Mouse (Mus musculus) thymus, postnatal 0 days (tissue): Measurements from ENCODE around the gene Gm17324. TPM values are rescaled to one million over a fixed set of nuclear protein-coding genes. Genes with fewer than 3 reads are reported as not detected.
A peak's percentile ranks its signal among the peaks of the same experiment; 100 is the strongest.

Experiments
- DNase-seq: peaks from one replicate; pipeline ENCODE4 v3.0.0-alpha.2; 2015; ENCODE audit warnings: low spot score
- microRNA-seq: library from miRNA; unstranded; fragments of <30 nt; microRNA quantifications from one replicate; pipeline ENCODE4, GENCODE M21; 2016; ENCODE audit warnings: borderline number of aligned reads
- polyA plus RNA-seq: library from polyadenylated mRNA; unstranded; fragments of >200 nt; fragmentation: Nextera tagmentation; extraction: Ambion mirVana; gene quantifications from 2 replicates; pipeline ENCODE4 v1.2.1, GENCODE M21; 2015

Gm17324 gene
- polyA plus RNA-seq, 1 experiment from 2014 or later, result 1.1 TPM

DNA sequence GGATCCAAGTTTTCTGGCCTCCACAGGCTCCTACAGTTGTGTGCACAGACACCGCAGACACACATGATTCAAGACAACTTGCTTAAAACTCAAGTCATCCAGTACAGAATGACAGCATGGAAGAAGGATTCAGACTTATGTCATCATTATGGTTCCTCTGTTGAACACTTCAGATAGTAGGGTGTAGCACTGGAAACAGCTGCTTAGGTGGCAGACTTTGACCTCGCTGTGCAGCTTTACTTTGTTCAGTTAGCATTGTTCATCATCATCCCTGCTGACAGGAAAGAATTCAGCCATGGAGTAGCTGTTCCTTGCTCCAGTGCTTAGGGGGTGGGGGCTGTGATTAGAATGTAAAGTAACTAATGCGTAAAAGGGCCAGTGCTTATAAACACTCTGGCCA, 17.1 kb upstream of the Gm17324 start:
- DNase-seq, result no peak

DNA sequence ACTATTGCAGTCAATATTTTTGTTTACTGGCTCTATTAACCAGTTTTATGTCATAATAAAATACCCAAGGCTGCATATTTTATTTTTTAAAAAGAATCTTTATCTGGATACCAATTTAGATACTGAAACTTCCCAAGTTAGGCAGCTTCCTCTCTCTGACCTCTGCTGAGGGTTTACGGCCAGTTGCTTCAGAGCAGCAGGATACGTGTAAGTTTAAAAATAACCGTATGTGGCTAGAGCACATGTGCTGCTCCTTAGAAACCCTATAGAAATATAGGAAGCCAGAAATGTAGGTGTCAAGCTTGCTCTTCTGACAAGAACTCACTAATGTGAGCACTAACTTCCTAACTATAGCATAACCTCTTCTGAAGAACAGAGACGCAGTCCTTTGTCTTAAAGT, 14.8 kb upstream of the Gm17324 start:
- no peak for DNase-seq

DNA sequence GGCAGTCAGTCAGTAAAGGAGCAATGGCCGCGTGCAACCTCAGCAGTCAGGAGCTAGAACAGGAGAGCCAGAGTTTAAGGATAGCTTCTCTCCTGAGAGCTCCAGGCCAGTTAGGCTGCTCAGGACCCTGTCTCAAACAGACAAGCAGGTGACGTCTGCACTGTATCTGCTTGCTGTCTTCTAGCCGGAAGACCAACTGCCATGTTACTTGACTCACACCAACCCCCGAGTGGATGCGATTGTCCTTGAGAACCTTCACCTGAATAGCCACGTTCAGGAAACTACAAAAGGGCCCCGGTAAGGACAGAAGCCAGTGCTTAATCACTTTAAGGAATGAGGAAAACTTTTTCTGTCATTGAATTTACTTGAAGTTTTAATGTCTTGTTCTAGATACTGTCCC, 8.4 kb upstream of the Gm17324 start:
- no peak for DNase-seq

DNA sequence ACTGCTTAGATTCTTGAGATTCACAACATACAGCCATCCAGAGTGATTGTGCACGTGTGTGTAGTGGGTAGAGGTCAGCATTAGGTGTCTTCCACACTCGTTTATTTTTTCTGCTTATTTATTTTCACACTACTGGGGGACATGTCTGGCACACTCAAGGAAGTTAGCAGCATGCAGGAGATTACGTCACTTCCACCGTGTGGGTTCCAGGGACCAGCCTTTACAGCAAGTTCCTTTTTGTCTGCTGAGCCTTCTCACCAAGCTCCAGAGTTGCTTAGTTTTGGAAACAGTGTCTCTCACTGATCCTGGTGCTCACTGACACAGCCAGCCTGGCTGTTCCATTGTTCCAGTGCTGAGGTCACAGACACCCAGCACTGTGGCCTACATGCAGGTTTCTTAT, 2.8 kb upstream of the Gm17324 start:
- no peak for DNase-seq

DNA sequence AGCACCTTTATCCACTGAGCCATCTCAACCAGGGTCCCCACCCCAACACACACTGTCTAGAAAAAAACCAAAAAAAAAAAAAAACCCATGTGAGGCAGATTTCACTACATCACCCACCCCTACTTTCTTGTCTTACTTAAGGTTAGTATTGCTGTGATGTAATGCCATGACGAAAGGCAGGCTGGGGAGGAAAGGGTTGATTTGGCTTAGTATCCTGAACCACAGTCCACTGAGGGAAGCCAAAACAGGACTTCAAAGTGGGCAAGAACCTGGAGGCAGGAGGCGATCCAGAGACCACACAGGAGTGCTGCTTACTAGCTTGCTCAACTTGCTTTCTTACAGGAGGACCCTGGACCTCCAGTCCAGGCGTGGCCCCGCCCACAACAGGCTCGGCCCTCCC, 1.8 kb upstream of the Gm17324 start:
- DNase-seq, result no peak

DNA sequence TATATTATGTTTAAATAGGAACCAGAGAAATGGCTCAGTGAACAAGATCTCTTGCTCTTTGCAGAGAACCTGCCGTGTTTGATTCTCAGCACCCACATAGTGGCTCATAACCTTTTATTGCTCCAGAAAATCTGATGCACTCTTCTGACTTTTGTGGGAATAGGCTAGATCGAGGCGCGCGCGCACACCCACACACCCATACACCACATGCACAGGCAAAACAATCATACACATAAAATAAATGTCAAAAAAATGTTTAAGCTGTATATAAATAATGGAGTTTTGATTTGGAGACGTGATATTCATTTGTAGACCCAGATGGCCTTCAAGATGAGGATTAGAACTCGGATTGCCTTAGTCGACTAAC, 997 bp downstream of the Gm17324 start:
- no peak for DNase-seq

DNA sequence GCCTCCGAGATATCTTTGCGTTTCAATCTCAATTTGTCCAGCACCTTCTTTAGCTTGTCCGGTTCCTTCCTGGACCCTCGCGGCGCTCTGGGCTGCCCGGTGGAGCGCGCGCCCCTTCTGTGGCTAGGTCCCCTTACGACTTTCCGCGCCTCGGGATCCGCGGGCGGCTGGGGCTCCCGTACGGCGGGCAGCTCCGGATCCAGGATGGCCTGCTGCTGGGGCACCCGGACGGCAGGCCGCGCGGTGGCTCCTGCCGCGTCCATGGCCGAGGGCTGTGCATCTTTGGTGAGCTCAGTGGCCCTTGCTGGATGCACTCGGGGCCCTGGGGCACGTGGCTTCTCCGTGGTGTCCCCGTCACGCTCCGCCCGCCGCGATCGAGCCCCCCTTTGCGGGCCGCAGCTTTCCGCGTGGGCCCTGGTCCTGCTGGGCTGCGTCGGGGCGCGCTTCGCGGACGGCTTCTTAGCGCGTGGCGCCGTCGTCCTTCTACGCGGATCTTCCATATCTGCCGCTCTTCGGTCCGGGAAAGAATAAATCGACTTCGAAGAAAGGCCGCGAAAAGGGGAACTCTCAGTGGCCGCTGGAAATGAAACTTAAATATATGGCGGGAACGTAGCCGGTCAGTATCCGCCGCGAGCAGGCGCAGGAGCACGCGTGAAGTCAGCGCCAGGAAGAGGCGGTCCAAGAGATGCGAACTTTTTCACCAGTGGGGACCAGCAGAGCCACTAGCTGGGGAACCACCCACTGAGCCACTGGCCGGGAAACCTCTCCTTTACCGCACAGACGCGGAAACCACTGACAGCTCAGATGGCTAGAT, 5.8 kb downstream of the Gm17324 start, which contains the start of gene Cgas:
Gene Cgas (minus strand): TSS at position 659 of the 814 bp plus-strand sequence.
- DNase-seq, result peak; percentile 44

DNA sequence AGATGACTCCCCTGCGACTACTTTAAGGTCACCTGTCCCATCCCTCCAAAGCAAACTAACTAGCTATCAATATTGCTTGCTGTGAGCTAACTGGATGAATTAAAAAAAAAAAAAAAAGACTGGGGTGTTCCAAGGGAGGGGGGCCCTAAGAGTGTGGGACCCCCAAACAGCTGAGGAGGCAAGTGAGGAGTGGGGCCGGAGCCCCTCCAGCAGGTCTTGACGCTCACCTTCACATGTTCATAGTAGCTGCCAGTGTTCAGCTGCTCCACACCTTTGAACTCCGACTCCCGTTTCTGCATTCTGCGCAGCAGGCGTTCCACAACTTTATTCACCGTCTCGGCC, 6.4 kb downstream of the Gm17324 start:
- DNase-seq, result no peak

DNA sequence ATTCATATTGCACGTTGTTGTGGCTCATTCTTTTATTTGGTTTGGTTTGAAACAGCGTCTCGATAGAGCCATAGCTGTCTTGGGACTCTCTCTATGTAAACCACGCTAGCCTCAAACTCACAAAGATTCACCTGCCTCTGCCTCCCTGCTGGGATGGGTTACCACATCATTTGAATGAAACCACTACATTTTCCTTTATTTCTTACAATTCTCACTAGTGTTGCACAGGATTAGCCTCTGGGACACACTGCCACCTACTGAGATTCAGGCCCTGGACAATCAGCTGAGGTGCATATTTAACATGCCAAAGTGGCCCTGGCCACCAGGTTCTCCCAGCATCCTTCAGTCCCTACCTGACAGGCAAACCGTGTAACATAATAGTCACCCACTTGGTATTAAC, 9.2 kb downstream of the Gm17324 start:
- no peak for DNase-seq

DNA sequence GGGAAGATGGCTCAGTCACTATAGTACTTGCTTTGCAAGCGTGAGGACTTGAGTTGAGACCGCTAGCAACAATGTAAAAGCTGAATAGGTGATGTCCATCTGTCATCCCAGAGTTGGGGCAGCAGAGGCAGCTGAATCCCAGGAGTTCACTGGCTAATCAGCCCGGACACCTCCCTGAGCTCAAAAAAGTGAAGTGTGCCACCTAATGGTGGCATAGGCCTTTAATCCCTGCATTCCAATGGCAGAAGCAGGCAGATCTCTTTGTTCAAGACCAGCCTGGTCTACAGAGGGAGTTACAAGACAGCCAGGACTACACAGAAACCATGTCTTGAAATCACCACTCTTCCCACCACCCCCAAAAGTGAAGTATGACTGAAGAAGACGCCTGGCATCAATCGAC, 16.1 kb downstream of the Gm17324 start:
- no peak for DNase-seq

DNA sequence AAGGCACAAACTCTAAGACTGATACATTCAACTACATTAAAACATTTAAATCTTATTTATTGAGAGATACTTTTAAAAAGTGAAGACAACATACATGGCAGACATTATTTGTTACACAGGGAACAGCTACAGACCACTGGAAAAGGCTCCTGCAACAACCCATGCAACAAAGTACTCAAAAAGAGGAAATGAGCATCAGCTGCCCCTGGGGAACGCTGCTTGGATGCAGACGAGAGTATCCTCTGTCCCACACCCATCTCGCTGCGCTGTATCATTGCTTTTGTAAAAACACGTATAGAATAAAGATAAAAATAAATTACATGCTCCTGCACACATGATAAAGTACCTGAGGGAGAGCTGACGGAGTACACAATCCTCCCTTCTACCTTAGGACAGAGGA, 18.1 kb downstream of the Gm17324 start:
- no peak for DNase-seq

DNA sequence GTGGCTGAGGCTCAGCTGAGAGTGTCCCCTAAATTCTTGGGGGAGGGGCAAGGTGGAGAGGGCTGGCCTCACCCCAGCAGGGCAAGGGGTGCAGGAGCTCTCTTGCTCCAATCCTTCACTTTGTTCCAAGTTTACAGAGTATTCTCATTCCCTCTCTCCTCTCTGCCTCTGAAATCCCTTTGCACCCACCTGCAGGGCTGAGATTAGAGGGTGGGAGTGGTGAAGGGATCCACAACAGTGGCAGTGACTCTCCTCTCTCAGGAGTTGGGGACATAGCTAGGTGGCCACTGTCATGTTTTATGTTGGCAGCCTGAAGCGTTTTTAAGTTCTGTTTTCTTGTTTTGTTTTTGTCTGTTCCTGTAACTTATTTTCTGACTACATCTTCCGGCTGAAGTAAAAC, 19.0 kb downstream of the Gm17324 start:
- no peak for DNase-seq

DNA sequence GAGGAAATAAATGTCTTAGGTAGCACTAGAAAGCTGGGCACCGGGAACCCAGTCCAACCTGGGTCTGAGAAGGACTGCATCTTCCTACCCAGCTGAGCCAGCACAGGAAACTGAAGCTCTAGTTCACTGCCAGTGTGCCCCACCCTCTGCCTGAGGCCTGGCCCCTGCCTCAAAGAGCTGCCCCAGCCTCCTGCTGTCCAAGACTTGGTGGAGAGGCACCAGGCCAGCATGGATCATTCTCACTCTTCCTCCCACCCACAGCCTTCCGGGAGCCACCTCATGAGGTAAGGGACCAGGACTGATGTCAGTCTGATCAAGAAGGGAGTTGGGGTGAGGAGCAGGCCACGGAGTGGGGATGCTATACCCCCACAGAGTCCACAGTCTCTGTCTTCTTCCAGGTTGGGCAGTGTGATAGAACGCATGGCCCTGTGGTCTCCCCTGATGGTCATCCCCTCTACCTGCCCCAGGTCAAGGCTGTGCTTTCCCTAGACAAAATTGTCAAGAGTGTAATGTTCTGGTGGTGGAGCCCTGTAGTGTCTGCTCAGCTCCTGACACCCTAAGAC, 19.6 kb downstream of the Gm17324 start:
- DNase-seq, result no peak

DNA sequence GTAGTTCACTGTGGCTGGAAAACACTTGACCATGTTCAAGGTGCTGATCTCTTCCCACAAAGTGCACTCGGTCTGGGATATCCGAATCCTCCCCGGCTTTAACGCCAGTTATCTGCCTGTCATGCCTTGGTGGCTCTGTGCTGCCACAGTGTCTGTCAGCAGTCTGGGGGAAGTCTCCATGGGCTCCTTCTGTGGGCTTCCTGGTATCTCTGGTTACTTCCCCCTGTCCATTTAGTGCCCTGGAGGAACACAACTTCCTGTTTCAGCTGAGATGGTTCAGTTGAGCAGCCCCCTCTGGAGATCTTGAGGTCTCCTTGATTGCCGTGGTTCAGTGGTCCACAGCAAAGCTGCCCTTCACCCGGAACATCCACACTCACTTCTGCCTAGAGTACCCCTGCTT, 20.4 kb downstream of the Gm17324 start:
- peak; percentile 26 for DNase-seq

DNA sequence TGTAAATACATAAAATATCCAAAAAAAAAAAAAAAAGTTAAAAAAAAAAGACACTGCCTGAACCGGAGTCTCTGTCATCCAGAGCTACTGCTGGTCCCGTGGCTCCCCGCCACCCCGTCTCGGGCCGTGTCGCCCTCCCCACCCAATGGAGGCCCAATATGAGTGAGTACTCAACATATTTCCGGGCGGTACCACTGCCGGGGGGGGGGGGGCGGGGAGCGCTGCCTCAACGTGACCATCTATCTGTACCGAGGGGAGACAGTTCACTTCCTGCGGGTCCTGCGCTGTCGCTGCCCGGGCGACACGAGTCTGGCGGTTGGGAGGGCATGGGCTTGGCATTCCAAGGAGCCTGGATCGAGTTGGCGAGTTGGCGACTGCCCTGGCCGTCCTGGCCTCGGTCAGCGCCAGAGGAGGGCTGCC, 21.2 kb downstream of the Gm17324 start:
- DNase-seq, result peak; percentile 65

DNA sequence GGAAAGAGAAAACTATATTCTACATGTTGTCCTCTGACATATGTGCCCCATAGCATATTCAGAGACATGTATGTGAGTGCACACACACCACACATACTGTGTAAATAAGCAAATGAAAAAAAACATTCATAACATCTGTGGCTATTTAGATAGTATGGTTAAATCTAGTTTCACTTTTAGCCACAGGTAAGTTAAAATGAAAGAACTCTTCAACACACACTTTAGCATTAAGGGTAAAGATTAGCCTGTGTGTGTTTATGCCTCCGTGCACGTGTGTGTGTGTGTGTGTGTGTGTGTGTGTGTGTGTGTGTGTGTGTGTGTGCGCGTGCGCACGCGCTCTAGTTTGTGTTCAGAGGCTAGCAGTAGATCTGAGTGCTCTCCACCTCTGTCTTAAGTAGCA, 47.0 kb downstream of the Gm17324 start:
- no peak for DNase-seq

DNA sequence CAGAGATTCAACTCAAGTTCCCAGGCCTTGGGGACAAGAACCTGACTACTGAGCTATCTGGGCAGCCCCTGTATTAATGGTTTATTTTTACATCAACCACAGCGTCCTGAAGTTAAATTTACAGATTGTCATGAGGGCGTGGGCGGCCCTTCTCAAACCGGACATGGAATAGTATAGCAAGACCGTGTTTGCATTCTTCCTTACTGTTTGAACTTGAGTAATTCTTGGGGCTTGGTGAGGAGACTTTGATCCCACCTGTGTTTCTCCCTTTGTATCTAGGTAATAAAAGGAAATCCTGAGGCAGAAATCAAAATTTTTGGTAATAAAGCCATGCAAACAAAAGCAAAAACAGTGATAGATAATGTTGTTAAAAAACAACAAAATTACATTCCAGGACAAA, 48.0 kb downstream of the Gm17324 start:
- DNase-seq, result no peak

Small RNA genes lying within 50 kb of the gene (microRNA-seq; reads per million reads assigned to microRNA genes)
- not detected for gene Gm26377

Other genes with a start within 250 kb of the Gm17324 start
- gene Gsta1, start 218.1 kb downstream of the Gm17324 start, polyA plus RNA-seq, result 0.59 and 0.68 TPM in 2 replicates
- gene Gm3776, start 191.7 kb downstream of the Gm17324 start, polyA plus RNA-seq, result 0.24 TPM in 1 of 2 replicates, not detected in the other
- not detected in 2 replicates for gene Gm10639, start 158.9 kb downstream of the Gm17324 start, polyA plus RNA-seq
- 0.36 TPM in 1 of 2 replicates, not detected in the other for gene Omt2a, start 134.0 kb downstream of the Gm17324 start, polyA plus RNA-seq
- 0.21 and 0.68 TPM in 2 replicates for gene Omt2b, start 121.2 kb downstream of the Gm17324 start, polyA plus RNA-seq
- 6.3 and 6.4 TPM in 2 replicates for gene Gsta2, start 93.0 kb downstream of the Gm17324 start, polyA plus RNA-seq
- gene Dppa5a, start 80.6 kb downstream of the Gm17324 start, polyA plus RNA-seq, result 0.58 and 1.0 TPM in 2 replicates
- gene Ooep, start 70.1 kb downstream of the Gm17324 start, polyA plus RNA-seq, result 1.6 and 1.8 TPM in 2 replicates
- gene Ddx43, start 53.0 kb downstream of the Gm17324 start, polyA plus RNA-seq, result 0.23 TPM in 2 replicates
- gene Cgas, start 5.5 kb downstream of the Gm17324 start, polyA plus RNA-seq, result 2.6 and 3.0 TPM in 2 replicates
- 22.8 and 23.4 TPM in 2 replicates for gene Mto1, start 578 bp downstream of the Gm17324 start, polyA plus RNA-seq
- 3,927 and 4,011 TPM in 2 replicates for gene Eef1a1, start 40.4 kb upstream of the Gm17324 start, polyA plus RNA-seq
- gene Slc17a5, start 139.3 kb upstream of the Gm17324 start, polyA plus RNA-seq, result 12.1 and 14.1 TPM in 2 replicates
- gene Cd109, start 166.8 kb upstream of the Gm17324 start, polyA plus RNA-seq, result 0.42 and 0.69 TPM in 2 replicates